Mouse (Mus musculus) ovary, postnatal 14 days (tissue): ENCODE data around the gene Fat3.

ENCODE experiments used
- DNase-seq: peaks from one replicate; pipeline ENCODE4 v3.0.0; 2022; ENCODE audit warnings: low spot score

The Fat3 gene

GRCm38 (mm10) chr9:16310305-16310704 is 190.8 kb downstream of the Fat3 start:
- DNase-seq, result no peak

DNA sequence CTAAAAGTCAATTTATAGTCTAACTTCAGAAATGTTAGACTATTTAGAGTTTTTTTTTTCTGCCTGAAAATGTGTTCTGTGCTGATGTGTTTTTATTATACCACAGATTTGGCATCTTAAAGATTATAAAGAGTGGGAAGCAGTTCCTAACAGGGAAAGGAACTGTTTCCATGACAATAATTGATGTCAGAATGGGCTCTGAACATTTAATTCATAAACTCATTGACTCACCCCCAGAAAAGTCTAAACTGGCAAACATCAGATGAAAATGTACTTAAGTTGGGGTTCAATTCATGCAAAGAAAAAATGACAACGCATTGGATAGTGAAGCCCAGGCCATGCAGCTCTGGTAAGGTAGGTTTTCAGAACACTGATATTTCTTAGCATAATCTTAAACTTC is 193.3 kb downstream of the Fat3 start:
- no peak for DNase-seq

GRCm38 (mm10) chr9:16306222-16306621 is 194.9 kb downstream of the Fat3 start:
- no peak for DNase-seq

GRCm38 (mm10) chr9:16305396-16306086 is 195.5 kb downstream of the Fat3 start:
- no peak for DNase-seq

GRCm38 (mm10) chr9:16304949-16305348 is 196.1 kb downstream of the Fat3 start:
- DNase-seq, result no peak

DNA sequence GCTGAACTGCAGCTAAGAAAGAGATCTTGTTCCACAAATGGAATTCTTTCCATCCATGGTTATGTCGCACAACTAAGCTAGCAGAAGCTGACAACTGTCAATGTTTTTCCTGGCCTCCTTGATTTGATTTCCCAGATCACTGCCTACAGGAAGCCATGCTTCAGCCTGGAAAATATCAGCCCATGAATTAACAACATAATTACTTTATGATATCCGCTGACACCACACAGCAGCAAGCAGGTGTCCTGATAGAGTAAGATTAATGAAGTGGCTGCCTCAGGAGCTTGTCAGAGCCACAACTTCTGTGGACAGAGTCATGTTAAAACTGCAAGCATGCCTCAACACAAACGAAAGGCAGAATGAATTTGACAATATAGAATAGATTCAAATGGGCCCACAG is 198.6 kb downstream of the Fat3 start:
- DNase-seq, result no peak

DNA sequence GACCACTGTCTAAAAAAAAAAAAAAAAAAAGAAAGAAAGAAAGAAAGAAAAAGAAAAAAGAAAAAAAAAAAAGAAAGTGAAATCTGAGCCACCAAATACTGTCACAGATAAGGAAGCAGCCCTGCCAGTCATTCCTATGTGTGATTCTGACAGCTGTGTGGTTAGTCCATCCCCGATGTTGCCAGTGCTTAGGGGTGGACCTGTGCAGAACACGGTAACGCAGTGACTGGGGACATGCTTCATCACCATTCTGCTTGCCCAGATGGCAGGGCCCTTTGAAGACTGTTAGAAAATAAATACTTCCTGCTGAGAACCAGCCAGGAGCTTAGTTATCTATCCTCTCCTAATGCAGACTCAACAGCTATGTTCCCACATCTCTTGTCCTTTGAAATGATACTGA is 203.2 kb downstream of the Fat3 start:
- DNase-seq, result no peak

DNA sequence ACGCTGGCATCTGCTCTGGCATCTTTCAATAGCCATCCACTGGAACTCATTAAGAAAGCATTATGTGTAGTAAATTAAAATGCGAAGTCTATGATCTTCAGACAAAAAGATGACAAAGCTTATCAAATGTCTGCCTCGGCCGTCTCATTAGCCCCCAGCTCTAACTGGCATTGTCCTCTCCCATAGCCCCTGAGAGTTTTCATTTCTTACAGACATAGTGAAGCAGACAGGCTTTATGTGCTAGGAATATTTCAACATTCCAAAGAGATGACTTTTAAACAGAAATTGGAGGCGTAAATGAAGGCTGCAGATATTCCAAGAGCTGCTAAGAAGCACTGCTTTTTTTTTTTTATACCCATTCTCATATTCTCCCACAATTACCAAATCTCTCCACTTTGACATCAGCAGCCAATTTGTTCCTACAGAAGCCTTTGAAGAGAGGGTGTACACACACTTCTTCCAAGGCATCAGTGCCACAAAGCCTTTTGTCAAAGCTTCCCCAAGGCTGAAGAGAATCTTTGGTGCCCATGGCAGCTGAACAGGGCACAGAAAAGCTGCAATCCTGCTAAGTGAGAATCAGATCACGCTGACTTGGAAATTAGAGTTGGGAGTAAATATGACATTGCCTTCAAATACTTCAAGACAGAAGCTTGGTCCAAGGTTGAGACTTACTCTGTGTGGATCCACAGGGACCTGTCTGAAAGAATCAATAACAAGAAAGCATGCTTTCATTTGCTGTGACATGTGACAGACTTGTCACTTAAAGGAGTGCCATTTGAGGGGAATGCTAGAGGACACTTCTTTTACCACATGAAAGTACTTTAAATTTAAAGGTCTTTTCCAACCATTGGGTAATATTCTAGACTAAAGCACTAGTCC is 206.9 kb downstream of the Fat3 start:
- DNase-seq, result no peak

DNA sequence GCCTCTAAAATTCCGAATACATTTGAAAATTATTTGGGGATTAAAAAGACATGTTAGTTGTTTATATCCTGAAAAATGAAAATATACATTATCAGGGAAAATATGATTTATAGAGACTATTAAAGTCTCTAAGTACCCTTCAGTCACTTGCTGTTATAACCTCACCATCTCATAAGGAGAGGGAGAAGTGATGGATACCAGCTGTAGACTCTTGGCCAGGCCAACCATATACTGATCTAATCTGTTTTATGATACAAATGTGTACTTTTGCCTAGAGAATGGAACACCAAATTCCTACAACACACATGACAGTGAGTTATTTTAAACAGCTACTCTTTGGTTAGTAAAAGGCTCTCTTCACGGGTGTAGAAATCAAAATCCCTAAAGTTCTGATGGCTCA is 208.6 kb downstream of the Fat3 start:
- no peak for DNase-seq

- no peak for DNase-seq
Measured at GRCm38 (mm10) chr9:16290911-16291310, 210.2 kb downstream of the Fat3 start.

GRCm38 (mm10) chr9:16283033-16283432 is 218.1 kb downstream of the Fat3 start:
- DNase-seq, result no peak

DNA sequence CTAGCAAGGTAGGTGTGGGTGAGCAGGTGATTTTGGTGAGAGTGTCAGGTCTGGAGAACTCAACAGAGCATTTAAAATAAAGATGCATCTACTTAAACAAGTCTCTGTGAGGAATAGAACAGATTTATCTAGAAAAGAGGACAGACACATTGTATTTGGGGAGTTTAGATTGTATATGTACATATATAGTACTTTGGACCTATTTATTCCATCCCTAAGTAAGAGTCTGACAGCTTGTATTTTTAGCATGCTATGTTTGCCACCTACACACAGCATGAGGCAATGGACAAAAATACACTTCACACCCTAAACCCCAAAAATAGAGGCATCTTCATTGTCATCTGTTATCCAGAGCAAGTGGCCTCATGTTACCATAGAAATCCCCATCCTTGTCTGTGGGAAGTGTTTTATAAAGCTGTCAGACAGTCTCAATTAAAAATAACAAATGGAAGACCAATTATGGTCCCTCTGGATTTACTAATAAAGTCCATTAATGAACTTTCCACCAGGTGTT is 218.7 kb downstream of the Fat3 start:
- DNase-seq, result no peak

DNA sequence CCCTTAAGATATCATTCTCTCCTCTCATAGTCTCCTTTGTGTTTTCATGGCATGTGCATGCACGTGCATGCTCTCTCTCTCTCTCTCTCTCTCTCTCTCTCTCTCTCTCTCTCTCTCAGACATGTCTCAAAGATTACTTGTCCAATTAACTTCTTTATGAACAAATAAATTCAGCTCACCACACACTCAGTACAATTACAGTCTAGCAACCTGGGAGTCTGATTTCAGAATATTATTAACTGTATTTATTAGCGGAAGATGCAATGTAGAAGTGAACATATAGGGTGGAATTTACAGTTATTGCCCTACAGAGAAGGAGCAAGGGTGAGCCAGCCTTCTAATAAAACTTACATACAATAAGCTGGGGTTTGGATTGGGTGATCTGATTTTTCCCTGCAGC is 225.5 kb downstream of the Fat3 start:
- no peak for DNase-seq

GRCm38 (mm10) chr9:16274130-16274529 is 227.0 kb downstream of the Fat3 start:
- DNase-seq, result no peak

- no peak for DNase-seq
Measured at GRCm38 (mm10) chr9:16272810-16273209, 228.3 kb downstream of the Fat3 start.

GRCm38 (mm10) chr9:16270768-16271114 is 230.3 kb downstream of the Fat3 start:
- DNase-seq, result no peak

GRCm38 (mm10) chr9:16270056-16270767 is 230.9 kb downstream of the Fat3 start:
- DNase-seq, result no peak

- DNase-seq, result no peak
Measured at GRCm38 (mm10) chr9:16265519-16265918, 235.6 kb downstream of the Fat3 start.

DNA sequence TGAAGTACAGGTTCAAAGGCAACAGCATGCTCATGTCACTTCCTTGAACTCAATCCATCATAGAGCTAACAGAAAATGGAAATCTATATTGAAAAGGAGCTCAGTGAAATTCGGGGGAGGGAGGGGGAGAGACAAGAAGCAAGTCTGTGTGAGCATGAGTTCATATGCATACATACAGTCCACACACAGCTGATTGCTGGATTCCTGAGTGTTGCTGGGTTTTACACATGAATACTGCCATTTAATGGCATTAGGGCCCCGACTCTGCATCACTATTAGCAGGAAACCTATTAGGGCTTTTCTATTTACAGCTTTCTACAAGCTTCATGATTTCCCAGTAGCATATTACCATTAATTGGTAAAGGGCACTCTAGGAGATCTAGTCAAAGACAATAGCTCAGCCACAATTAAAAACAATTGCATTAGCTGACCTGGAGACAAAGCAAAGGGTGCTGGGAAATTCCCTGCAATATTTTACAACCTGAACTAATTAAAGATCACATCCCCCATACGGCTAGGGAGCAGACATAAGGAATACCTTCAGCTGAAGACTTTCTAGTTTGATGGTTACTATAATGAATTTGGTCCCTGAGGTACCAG is 243.7 kb downstream of the Fat3 start:
- DNase-seq, result no peak

GRCm38 (mm10) chr9:16256577-16257207 is 244.4 kb downstream of the Fat3 start:
- no peak for DNase-seq

DNA sequence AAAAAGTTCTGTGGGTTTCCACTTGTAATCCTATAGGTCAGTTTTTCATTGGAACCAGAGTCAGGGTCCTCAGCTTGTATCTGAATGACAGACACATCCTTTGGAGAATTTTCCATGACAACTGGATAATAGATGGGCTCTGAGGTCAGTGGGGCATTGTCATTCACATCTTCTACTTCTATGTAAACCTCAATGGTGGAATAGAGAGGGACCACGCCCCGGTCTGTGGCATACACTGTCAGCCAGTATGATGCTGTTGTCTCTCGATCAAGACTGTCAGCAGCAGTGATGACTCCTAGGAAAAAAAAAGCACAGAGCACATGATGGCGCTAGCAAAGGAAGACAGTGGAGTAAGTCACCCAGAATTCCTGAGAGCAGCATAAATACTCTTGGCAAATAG is 254.3 kb downstream of the Fat3 start:
- no peak for DNase-seq

DNA sequence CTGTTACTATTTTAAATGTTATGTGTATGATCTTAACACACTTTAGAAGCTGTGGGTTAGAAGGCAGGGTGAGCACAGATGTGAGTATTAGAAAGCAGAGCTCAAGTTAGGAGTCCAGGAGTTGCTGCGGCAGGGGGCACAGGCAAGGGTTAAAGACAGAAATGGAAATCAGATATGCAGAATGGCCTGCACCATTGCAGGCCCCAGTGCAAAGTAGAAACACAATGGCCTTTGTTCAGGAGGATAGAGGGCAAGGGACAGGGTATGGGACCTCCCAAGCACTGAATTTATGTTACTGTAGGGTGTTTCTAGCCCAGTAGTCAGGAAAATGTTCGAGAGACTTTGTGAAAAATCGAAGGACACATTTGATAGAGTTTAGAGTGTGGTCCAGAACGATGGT is 269.5 kb downstream of the Fat3 start:
- no peak for DNase-seq
